Mouse (Mus musculus) erythroid progenitor cell, adult 5-6 weeks (primary cell): Measurements from ENCODE around the gene Zfp189. TPM values are rescaled to one million over a fixed set of nuclear protein-coding genes. Genes with fewer than 3 reads are reported as not detected.
"Not testable (repeated sequence)": the region's sequence is repeated elsewhere in the genome, so short reads cannot be mapped to it uniquely, and the experiment has no call there.

Experiments used
- ATAC-seq: replicated peaks from 2 replicates; pipeline ENCODE4 v1.8.0; 2016; ENCODE audit warnings: moderate number of reproducible peaks, mild to moderate bottlenecking, moderate TSS enrichment, inconsistent platforms; ENCODE audit not compliant: poor library complexity, low FRiP score, severe bottlenecking
- total RNA-seq, 2 experiments: library from RNA; stranded (forward) in 1 of 2; stranded (reverse) in 1 of 2; fragments of 150-400 nt in 1 of 2; fragments of 186-747, 209-891 nt in 1 of 2; gene quantifications; 2 replicates each; pipeline versions ENCODE4 v1.2.3 to v1.2.4; 2015 to 2017; ENCODE audit warnings: low replicate concordance in 2 of 2

The Zfp189 gene
- 1.1 TPM in 1 of 2 replicates, not detected in the other for total RNA-seq (2015; ENCODE audit: low replicate concordance)
- total RNA-seq (2017; ENCODE audit: low replicate concordance): 0.98 and 3.6 TPM in 2 replicates

DNA sequence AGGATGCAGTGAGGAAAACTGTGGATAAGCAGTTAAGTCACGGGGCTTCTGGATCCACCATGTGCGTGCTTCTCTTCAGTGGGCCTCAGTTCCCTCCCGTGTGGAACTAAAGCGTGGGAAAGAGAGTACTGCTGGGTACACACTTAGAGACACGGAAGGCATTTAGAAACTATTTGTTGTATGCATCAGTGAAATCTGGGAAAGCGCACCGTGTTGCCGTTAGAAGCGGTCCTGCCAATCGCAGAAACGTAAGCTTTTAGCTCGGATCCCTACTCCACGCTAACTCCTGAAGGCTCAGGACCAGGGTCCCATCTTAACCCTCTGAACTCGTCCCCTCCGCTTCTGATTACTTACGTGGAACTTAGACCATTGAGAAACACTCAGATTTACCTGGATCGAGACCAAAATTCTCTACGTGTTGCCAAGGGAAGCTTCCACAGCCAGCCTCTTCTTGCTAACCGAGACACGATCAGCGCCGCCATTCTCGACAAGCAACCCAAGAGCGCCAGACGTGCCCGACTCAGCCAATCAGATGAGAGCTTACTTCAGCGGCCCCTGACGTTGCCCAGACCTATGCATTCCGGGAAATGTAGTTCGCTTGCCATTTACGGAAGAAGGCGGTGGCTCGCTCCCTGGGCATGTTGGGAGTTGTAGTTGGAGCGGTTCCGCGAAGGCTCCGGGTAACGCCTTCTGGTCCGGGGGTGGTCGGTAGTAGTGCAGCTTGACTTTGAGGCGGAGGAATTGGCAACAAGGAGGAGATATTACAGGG lies at the start of gene Zfp189, which contains the start of gene Mrpl50:
Zfp189 (plus strand) TSS at position 605 of the 769 bp plus-strand sequence.
Mrpl50 (minus strand) TSS at position 522 of the 769 bp plus-strand sequence.
- ATAC-seq: peak; percentile 98

DNA sequence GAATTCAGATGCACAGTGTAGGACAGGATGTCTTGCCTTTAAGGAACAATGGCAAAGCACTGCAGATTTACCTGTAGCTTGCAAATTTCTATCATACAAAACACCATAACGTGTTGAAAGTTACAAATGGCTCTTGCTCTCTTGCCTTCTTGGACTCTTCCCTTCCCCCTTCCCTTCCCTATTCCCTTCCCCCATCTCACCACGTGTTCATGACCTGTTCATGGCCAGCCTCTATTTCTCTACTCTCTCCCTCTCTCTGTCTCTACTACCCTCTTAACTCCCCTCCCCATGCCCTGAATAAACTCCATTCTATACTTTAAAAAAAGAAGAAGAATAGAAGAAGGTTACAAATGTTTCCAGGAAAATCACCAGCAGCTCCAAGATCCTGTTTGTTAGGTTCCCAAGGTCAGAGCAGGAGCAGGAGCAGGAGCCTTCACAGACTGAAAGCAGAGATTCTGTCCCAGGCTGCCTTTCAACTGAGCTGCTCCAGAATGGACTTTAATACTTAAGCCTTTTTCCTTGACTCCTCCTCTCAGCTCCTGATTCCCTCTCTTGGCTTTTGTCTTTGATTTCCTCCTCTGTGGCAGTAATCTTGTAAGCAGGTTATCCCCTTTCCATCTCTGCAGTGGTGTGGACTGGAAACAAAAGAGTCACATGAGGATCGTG lies 47.4 kb upstream of the Zfp189 start, which contains the start of gene Acnat1:
Acnat1 (minus strand) TSS at position 478 of the 666 bp plus-strand sequence.
- ATAC-seq: no peak

DNA sequence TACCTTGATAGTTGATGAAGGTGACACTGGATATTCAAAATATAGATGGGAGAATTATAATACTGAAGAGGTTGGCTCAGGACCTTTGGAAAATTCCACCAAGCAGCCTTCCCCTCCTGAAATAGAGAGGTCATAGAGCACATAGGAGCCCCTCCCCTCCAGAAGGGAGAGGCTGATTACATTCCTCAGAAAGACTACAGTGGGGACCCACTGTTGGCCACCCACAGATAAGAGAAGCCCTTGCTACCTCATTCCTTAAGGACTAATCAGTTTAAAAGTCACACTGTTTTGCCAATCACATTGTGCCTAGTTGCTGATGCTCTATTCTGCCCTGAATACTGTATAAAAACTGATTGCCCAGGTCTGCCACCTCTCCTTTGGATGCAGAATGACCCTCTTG lies 46.4 kb upstream of the Zfp189 start:
- ATAC-seq: peak; percentile 65

DNA sequence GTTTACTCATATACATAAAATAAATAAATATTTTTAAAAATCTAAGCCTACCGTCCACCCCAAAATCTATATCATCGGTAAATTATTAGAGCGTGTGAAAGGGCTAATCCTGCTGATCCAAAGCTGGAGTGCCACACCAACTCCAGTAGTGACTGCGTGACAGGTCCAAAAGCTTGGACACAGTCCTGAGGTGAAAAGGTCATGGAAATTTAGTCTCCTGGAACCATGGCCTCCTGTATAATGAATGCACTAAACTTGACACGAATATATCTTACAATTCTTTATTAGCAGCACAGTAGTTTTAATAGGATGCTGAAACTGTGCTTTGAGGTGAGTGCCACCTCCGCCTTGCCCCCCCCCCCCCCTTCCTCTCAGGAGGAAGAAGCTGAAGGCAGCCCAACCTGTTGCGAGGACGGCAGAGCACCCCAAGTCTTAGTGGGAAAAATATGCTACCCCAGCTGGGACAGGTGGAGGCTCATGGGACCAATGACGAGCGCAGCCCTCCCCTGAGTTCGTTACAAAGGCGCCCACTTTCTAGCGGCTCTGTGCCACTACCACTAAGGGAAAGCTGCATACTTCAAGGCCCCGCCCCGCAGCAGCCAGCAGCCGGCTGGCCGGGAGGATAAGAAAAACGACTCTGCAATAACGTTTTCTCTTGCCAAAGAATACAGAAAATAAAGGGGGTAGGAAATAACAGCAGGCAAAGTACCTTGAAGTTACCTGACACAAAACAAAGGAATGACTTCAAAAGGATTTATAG lies 42.7 kb upstream of the Zfp189 start:
- ATAC-seq: peak; percentile 96

DNA sequence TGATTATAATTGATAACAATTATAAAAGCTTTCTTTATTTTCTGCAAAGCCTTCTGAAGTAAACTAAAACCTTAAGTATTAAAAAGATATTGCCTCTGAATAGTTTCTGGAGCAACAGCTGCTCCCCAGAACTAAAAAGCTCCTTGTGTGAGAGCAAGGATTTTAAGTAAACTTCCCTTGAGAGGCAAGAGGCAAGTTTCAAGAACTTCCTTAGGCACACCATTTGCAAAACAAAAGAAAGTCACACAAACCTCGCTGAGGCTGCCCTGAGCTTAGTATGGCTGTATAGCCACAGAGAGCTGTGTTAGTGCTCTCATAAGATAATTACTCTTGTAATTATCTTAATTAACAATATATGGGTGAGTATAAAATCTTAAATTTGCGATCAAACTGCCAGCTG lies 41.9 kb upstream of the Zfp189 start:
- not testable (repeated sequence) for ATAC-seq

DNA sequence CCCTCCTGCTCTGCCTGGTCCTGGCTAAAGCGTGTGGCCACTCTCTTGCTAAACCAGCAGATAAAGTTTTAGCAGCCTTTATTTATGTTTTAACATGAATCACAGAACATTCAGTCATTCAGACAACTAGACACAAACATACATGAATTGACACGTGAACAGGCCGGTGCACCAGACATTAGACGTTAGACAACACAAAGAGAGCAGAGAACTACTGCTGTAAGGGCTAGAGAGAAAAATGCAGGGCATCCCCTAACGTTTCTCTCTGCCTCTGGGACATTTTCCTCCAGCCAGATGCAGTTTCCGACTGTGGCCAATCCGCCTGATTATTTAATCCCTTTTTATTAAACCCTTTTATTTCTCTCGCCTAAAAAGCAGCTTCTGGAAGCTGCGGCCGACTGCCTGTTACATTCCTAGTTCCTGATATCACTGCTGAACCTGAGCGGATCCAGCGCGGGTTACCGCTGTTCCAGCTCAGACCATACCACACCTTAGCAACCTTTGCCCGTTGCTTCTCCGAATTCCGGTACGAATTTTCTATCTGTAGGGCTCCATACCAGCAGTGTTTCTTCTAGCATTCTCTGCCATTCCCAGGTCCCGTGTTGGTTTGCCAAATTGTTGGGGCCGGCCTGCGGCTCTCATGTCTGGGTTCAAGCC lies 40.7 kb upstream of the Zfp189 start:
- ATAC-seq: no peak

DNA sequence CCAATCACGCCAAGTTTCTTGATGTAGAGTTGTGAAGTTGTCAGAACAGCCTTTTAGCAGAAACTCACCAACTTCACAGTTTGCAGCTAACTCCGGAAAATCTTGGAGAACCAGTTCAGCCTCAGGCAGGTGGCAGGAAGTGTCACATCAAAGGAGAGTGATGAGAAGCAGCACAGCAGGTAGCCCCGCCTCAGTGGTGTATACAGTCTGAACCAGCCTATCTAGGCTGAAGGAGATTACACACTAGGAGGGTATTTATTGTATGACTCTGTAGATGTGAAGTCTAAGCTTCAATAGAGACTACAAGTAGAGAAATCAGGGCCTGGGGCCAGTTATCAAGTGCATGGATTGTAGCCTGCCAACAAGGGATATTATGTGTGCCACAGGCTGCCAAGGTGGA lies 40.1 kb upstream of the Zfp189 start:
- ATAC-seq: no peak

DNA sequence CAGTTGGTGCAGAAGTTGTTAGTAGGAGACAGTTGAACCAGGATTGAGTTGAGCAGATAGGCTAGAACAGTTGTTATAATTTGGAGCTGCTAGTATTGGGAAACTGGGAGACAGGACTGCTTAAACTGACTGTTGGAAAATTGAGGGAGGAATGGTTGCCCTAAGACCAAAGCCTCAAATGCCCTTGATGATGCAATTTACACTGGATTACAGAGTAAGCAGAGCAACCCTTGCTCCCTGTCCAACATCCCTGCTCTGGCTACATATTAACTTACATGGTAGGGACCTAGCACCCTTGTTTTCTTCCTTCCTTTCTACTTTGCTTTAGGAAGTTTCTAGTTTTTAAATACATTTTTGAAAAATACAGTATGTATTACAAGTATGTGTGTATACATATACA lies 35.5 kb upstream of the Zfp189 start:
- no peak for ATAC-seq

DNA sequence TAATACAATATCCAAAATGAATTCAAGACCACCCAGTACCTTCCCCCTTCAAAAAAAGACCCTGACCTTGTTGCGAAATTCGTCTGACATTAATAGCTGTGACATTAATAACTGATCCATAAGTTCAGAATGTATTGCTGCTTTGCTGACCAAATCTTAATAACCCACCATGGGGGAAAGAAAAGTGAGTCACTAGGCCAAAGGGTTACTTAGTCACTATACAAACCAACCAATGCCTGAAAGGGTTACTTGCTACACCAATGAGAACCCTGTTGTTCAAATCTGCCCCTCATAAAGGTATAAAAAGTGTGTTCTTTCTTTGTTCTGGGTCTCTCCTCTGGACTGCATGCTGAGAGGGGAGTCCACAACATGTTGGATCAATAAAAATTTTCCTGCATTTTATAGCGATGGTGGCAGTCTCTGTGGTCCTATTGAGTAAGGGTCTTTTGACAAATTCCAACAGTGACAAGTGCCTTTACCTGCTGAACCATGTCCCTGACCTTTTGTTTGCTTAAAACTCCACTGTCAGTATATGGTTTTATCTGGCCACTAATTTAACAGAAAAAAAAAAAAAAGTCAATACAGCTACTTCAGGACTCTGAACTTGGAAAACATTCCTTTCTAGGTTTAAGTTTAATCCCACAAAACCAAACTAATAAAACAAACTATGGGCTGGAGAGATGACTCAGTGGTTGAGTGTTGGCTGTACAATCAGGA lies 34.9 kb upstream of the Zfp189 start:
- ATAC-seq: not testable (repeated sequence)

DNA sequence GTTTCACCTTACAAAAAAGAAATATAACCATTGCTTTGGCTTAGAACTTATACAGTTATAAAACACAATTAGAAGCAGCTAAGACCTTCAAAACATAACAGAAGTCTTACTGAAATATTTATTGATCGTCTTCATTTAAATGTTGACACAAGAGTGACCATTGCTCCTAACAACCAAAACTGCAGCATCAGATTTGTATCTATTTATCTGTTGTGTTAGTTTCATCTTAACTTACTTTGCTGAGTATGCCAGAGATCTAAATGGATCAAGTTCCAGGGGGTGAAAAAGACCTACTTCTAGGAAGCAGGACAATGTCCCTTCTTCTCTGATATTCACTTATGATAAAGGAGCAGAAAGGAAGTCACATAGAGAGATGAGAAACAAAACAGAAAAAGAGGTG lies 17.4 kb upstream of the Zfp189 start:
- no peak for ATAC-seq

DNA sequence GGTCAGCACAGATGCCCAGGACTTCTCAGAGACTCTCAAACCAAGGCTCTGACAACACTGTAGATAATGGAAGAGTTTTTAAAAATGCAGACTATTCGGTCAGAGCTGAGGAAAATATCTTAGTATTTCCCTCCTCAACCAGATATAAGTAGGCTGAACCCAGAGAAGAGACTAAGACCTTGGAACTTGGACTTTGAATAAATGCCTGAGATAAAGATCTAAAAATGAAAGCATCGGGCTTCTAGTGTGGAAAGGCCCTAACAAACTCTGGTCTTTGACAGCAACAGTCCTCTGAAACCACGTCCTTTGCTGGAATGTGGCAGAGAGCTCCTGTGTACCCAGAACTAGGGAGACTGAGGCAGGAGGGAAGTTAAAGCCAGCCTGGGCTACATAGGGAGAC lies 14.6 kb upstream of the Zfp189 start, which contains the start of gene Baat:
Baat (minus strand) TSS at position 172 of the 400 bp plus-strand sequence.
- ATAC-seq: no peak

DNA sequence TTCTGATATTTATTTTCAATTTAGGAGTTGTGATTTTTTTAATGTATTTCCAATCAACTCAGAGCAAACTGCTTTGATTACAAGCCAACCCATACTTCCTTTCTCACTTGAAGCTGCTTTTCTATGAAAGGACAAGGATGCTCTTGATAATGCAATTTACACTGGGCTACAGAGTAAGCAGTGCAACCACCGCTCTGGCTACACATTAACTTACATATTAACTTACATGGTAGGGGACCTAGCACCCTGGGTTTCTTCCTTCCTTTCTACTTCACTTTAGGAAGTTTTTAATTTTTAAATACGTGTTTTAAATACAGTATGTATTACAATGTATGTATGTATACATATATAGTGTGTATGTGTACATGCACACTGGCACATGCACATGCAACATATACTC lies 11.8 kb upstream of the Zfp189 start:
- ATAC-seq: no peak

DNA sequence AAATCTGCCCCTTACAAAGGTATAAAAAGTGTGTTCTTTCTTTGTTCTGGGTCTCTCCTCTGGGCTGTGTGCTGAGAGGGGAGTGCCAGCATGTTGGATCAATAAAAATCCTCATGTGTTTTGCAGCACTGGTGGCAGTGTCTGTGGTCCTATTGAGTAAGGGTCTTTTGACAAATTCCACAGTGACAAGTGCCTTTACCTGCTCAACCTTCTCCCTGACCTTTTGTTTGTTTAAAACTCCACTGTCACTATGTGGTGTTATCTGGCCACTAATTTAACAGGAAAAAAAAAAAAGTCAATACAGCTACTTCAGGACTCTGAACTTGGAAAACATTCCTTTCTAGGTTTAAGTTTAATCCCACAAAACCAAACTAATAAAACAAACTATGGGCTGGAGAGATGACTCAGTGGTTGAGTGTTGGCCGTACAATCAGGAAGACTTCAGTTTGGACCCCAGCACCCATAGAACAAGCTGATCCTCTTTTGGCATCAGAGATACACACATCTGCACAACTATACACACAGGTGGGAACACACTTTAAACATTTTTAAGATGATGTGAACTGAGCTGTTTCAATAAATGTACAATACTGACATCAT lies 10.6 kb upstream of the Zfp189 start:
- not testable (repeated sequence) for ATAC-seq

DNA sequence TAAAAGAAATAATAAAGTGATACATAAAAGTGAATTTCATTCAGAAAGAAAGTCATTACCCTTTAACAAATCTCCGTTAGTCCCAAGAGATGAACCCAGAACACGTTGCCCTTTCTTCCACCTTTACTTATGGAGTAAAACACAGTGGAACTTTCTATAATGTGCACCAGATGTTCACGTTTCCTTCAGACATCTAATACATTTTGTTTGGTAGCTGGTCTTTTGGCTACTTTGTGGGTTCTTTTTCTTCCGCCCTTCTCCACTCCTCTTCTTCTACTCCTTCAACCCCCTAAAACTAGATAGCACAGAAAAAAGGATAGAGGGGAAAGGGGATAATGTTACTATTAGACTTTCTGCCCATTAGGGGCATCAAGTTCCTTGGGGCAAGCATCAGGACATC lies 8.3 kb upstream of the Zfp189 start:
- ATAC-seq: no peak

DNA sequence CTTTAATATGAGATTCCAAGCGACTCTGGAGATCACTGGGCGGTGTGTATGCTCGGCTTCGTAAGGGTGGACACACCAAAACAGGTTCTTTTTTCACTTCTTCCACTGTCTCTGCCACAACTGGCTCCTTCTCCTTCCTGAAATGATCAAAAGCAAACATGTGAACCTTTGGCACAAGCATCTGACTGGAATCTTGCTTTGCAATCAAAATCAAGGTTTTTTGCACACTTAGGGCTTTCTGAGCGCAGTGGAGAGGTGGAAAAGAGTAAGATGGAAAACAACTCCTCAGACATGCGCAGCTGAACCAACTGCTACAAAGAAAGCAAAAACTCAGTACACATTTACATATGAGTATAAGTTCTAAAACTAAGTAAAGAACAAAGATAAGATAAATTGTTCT lies 6.5 kb upstream of the Zfp189 start:
- no peak for ATAC-seq

DNA sequence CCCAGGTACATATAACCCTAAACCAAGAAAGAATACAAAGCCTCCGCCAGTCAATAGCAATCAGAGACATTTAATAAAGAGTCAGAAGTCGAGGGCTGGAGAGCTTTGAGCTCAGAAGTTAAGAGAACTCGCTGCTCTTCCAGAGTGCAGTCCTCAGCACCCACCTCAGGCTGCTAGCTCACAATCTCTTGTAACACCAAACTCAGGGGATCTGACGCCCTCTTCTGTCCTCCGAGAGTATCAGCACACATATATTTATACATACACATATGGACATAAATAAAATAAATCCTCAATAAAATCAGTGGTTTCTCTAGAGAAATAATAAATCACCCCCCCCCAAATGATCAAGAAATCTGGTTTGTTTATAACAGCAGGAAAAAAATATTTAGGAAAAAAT lies 1.5 kb upstream of the Zfp189 start:
- no peak for ATAC-seq

DNA sequence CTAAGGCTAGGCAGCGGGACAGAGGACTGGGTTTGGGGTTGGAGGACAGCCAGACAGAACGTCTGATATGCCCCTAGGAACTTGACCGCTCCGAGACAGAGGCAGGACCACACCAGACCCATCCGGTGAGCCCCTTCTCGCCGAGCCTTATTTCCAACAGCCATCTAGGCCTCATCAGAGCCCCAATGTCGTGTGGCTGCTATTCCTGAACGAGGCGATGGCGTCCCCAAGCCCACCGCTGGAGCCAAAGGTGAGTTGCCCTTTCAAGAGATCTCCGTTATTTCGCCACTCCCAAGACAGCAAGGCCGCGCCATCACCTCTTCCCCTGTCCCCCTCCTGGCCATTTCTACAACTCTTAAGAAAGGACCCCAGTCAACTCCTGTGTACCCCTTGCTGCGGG lies 370 bp downstream of the Zfp189 start:
- ATAC-seq: peak; percentile 55

DNA sequence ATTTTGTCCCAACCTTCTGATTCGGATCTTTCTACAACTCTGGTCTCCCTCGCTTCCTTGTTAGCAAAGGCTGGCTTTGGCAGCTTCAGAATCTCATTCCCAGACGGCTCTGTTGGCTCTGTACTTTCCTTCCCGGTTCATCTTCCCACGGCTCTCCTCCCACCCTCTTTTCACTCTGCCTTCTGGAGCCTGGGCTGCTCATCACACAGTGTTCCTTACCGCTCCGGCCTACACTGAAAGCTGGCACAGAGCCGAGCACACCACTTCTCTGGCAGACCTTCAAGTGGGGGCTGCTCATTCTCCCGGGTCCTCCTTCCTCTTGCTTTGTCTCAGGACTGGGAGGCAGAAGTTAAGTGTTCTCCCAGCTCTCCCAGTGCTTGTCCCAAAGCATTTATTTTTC lies 1.6 kb downstream of the Zfp189 start:
- no peak for ATAC-seq

DNA sequence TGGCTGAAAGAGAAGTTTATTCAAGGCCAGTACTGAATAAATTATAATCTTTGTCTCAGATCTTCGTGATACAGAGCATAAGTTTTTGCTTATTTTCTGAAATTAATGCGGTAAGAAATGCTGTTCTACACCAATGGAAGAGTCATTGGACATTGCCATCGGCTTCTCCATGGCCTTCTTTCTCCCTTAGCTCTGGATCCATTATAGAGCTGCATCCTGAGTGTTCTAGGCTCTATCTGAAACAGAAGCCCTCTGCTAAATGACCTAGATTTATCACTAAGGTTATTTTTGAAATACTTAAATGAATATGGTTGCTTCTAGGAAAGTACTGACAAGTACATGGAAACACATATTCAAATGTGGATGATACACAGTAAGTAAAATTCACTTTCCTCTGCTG lies 14.1 kb downstream of the Zfp189 start:
- no peak for ATAC-seq
